Mouse (Mus musculus) heart, embryonic 12.5 days (tissue): ENCODE measurements around the gene Hsd3b2. TPM values are rescaled to one million over a fixed set of nuclear protein-coding genes. Genes with fewer than 3 reads are reported as not detected.
"Not testable (repeated sequence)": the region's sequence is repeated elsewhere in the genome, so short reads cannot be mapped to it uniquely, and the experiment has no call there.

Experiments used
- ATAC-seq: fragments of 200-750 bp; cut with Nextera tagmentation; 2 replicates; pipeline ENCODE4 v1.8.0; 2017; ENCODE audit warnings: moderate TSS enrichment, moderate library complexity; ENCODE audit not compliant: insufficient number of reproducible peaks, low FRiP score
- H3K27ac ChIP-seq: fragments of 300-500 bp; sonication (generic); 2 replicates; pipeline ENCODE4 v1.5.1; 2016; ENCODE audit warnings: mild to moderate bottlenecking, moderate library complexity; ENCODE audit not compliant: poor library complexity, severe bottlenecking
- H3K27me3 ChIP-seq: fragments of 300-500 bp; sonication (generic); replicated peaks from 2 replicates; pipeline ENCODE4 v1.6.1; 2016; ENCODE audit warnings: mild to moderate bottlenecking, moderate library complexity
- H3K36me3 ChIP-seq: fragments of 300-500 bp; sonication (generic); 2 replicates; pipeline ENCODE4 v1.6.1; 2016; ENCODE audit warnings: mild to moderate bottlenecking, moderate library complexity
- H3K4me1 ChIP-seq: fragments of 300-500 bp; sonication (generic); replicated peaks from 2 replicates; pipeline ENCODE4 v1.6.1; 2016; ENCODE audit warnings: mild to moderate bottlenecking
- H3K4me2 ChIP-seq: fragments of 300-500 bp; sonication (generic); 2 replicates; pipeline ENCODE4 v1.6.1; 2016; ENCODE audit warnings: mild to moderate bottlenecking, moderate library complexity
- H3K4me3 ChIP-seq: fragments of 300-500 bp; sonication (generic); 2 replicates; pipeline ENCODE4 v1.5.1; 2016; ENCODE audit warnings: mild to moderate bottlenecking
- H3K9ac ChIP-seq: fragments of 300-500 bp; sonication (generic); 2 replicates; pipeline ENCODE4 v1.6.1; 2016; ENCODE audit warnings: mild to moderate bottlenecking, moderate library complexity
- H3K9me3 ChIP-seq: fragments of 300-500 bp; sonication (generic); replicated peaks from 2 replicates; pipeline ENCODE4 v1.6.1; 2016; ENCODE audit warnings: mild to moderate bottlenecking, moderate library complexity
- WGBS: fragments of 180-500 bp; shearing (Covaris S2); methylation state at CpG from one replicate; pipeline ENCODE4 v1.1.7; 2016; 5-methylcytosine and 5-hydroxymethylcytosine counted together
- polyA plus RNA-seq: library from polyadenylated mRNA; unstranded; fragments of >200 nt; fragmentation: Nextera tagmentation; extraction: Ambion mirVana; gene quantifications from 2 replicates; pipeline ENCODE4 v1.2.1, GENCODE M21; 2016

Gene Hsd3b2
- 0.12 TPM in 1 of 2 replicates, not detected in the other for polyA plus RNA-seq

DNA sequence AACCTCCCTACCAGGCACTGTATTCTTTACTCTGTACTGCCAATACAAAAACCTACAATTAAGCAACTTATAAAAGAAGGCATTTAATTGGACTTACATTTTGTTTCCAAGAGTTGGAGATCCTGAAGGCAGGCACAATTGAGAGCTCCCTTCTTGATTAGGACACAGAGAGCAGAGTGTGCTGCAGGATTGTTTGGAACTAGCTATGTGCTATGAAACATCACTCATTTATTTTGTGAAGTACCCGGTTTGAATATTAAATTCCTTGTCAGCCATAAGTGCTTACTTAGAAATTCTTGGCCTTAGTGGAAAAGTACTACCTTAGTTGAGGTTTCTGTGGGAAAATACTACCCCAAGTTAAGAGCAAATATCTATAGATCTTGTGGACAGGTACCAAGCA is at the start of gene Hsd3b2:
TSS of gene Hsd3b2 (minus strand) at position 168 of the 400 bp plus-strand sequence.
- H3K27me3 ChIP-seq: no peaks in the 10 kb centered on the region
- ATAC-seq: no peak
- WGBS: 60% methylated on average over 1 of the region's 1 CpGs
- no peaks in the 10 kb centered on the region for H3K36me3 ChIP-seq
- H3K4me3 ChIP-seq: no peak within 1 kb of the TSS
- no peak within 1 kb of the TSS for H3K9ac ChIP-seq
- no peaks in the 10 kb centered on the region for H3K9me3 ChIP-seq
- no peak within 1 kb of the TSS for H3K4me2 ChIP-seq
- H3K27ac ChIP-seq: no peak within 1 kb of the TSS
- no peaks in the 10 kb centered on the region for H3K4me1 ChIP-seq

DNA sequence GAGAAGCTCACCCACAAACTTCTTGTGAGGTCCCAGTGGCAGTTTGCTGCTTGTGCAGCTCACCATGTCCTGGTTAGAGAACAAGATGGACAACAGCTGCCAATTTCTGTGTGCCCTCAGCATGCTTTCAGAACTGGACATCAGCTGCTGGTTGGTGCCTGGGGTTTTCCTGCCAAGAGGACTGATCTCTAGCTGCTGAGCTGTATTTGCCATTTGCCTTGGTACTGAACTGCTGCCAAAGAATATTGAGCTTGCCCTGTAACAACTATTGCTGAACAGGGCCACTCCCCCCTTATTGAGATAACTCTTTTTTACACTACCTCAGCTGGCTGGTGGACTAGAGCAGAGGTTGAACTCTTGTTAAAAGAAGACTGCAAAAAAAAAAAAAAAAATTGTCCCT is 39.8 kb upstream of the Hsd3b2 start:
- H3K9me3 ChIP-seq: no peaks in the 10 kb centered on the region
- H3K4me1 ChIP-seq: no peaks in the 10 kb centered on the region
- no peak for ATAC-seq
- H3K27me3 ChIP-seq: no peaks in the 10 kb centered on the region
- no peaks in the 10 kb centered on the region for H3K36me3 ChIP-seq
- H3K4me2 ChIP-seq: no peak overlapping the region
- no peak overlapping the region for H3K9ac ChIP-seq
- no peak overlapping the region for H3K4me3 ChIP-seq
- H3K27ac ChIP-seq: no peak overlapping the region

DNA sequence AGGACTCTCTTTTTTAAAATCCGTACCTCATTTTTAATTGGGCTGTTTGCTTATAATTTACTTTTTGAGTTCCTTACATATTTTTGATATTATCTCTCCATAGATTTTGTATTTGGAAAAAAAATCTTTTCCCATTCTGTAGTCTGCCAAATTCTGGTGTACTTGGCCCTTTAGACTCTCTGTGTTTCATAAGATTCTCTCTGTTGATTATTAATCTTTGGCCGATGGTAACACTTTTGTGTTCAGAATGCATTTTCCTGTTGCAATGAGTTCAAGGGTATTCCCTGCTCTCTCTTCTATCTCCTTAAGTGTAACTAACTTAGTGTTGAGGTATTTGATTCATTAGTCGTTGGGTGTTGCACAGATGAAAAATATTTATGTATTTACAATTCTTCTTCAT is 32.5 kb upstream of the Hsd3b2 start:
- H3K9ac ChIP-seq: no peak overlapping the region
- 77% methylated on average over 3 of the region's 3 CpGs for WGBS
- H3K36me3 ChIP-seq: no peaks in the 10 kb centered on the region
- no peaks in the 10 kb centered on the region for H3K27me3 ChIP-seq
- H3K4me2 ChIP-seq: no peak overlapping the region
- H3K4me1 ChIP-seq: no peaks in the 10 kb centered on the region
- no peak overlapping the region for H3K27ac ChIP-seq
- no peak for ATAC-seq
- no peak overlapping the region for H3K4me3 ChIP-seq
- H3K9me3 ChIP-seq: no peaks in the 10 kb centered on the region

DNA sequence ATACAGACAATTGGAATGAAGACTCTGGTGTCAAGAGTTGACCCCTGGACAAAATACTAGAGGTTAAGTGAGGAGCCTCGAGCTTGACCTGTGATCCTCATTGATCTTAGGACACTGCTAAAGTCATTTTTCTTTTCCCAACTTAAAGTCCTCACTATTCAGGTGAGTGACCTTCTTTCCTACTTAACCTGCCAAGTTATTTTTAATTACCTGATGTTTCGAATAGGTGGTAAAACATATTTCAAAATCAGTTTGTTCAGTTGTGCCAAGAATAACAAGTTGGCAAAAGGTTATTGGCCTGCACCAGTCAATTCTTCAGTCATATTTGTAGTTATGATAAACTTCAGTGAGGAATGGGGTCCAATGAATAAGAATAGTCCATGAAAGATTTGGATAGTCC is 27.8 kb upstream of the Hsd3b2 start:
- no peaks in the 10 kb centered on the region for H3K4me1 ChIP-seq
- H3K36me3 ChIP-seq: no peaks in the 10 kb centered on the region
- H3K9me3 ChIP-seq: no peaks in the 10 kb centered on the region; the same call in 1 of the 2 replicates
- WGBS: 73% methylated on average over 2 of the region's 2 CpGs
- H3K4me3 ChIP-seq: no peak overlapping the region
- H3K4me2 ChIP-seq: no peak overlapping the region
- no peaks in the 10 kb centered on the region for H3K27me3 ChIP-seq
- H3K9ac ChIP-seq: no peak overlapping the region
- no peak overlapping the region for H3K27ac ChIP-seq
- ATAC-seq: no peak

DNA sequence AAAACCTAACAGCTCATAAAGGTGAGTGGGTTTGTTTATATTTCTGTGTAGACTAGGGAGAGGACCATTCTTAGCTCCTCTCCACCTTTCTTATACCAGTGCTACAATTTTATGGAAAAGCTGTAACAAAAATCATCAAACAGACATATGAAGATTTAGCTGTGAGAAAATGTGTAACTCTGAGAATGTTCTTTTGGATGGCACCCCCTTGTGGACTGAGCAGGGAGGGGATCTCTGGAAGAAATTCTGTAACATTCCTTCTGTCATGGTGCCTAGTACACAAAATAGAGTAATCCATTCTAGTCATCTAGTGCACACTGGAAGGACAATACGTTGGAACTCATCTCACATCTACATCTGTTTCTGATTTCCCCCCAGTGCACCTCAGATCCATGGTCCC is 16.7 kb upstream of the Hsd3b2 start:
- not testable (repeated sequence) for H3K4me2 ChIP-seq, H3K4me1 ChIP-seq, H3K9me3 ChIP-seq, H3K4me3 ChIP-seq, ATAC-seq, H3K36me3 ChIP-seq, H3K27ac ChIP-seq, H3K9ac ChIP-seq, H3K27me3 ChIP-seq
- 42% methylated on average over 1 of the region's 1 CpGs for WGBS

DNA sequence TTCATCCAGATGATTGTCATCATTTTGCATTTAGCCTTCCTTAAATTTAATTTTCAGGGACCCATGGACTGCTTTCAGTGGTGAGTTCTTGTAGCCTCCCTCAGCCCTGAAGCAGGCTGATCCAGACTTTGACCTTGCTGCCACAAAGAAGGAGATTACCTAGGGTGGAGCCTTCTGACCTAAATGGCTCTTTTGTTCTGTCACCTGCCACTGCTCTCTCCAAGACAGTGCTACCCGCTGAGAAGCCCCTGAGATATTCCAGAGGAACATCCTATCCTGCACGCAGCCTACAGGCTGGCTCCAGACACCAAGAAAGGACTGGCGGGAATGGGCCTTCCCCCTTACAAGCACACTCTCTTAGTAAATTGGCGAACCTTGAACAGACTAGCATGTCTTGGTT is 10.0 kb upstream of the Hsd3b2 start:
- Histone ChIP-seq H3K27me3 (no peaks in the 10 kb centered on the region), H3K4me1 (no peaks in the 10 kb centered on the region)

DNA sequence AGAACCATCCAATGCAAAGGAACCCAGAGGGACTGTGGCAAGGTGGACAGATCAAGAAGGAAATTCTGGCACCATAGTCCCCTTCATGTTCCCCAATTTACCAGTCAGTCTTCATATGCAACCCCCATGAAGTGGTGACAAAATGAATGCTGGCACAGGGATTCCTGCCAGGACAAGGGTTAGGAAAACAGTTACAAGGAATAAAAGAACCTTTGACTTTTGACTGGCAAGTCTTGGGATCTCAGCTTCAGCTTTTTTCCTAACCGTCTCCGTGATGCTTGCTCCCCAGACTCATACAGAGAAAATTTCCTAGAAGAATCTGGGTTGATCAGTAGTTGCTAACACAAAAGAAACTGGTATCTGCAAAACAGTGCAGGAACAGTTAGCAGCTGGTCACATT is 9.4 kb upstream of the Hsd3b2 start:
- Histone ChIP-seq H3K9ac (no peak overlapping the region), H3K4me2 (no peak overlapping the region), H3K27me3 (no peaks in the 10 kb centered on the region), H3K4me3 (no peak overlapping the region), H3K27ac (no peak overlapping the region), H3K36me3 (no peaks in the 10 kb centered on the region), H3K9me3 (no peaks in the 10 kb centered on the region), H3K4me1 (no peaks in the 10 kb centered on the region)
- 79% methylated on average over 2 of the region's 2 CpGs for WGBS
- ATAC-seq: no peak

More for the DNA sequence above, 10.0 kb upstream of the Hsd3b2 start:
- no peak overlapping the region for H3K4me3 ChIP-seq
- ATAC-seq: no peak
- no peak overlapping the region for H3K27ac ChIP-seq
- WGBS: 67% methylated on average over 4 of the region's 4 CpGs
- H3K9me3 ChIP-seq: no peaks in the 10 kb centered on the region
- H3K9ac ChIP-seq: no peak overlapping the region
- no peaks in the 10 kb centered on the region for H3K36me3 ChIP-seq
- no peak overlapping the region for H3K4me2 ChIP-seq

DNA sequence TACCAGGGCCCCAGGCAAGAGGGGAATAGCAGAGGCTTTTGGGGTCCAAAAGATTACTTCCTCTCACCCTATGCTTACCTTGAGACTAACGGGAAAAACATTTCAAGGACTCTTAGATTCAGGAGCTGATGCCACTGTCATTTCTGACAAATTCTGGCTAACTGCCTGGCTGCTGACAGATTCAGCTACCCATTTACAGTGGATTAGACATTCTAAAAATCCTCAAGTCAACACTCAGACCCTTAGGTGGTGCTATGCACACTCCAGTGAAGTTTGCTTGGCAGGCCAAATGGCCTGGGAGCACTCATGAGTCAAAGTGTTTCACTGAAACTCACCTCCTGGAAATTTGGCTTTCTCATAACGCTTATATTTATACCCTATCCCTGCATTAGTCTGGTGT is 1.9 kb upstream of the Hsd3b2 start:
- no peaks in the 10 kb centered on the region for H3K36me3 ChIP-seq
- no peak for ATAC-seq
- H3K4me1 ChIP-seq: no peaks in the 10 kb centered on the region
- no peaks in the 10 kb centered on the region for H3K27me3 ChIP-seq
- no peak overlapping the region for H3K4me3 ChIP-seq
- no peak overlapping the region for H3K9ac ChIP-seq
- no peak overlapping the region for H3K27ac ChIP-seq
- H3K4me2 ChIP-seq: no peak overlapping the region
- WGBS: 74% methylated on average over 2 of the region's 2 CpGs
- H3K9me3 ChIP-seq: no peaks in the 10 kb centered on the region

DNA sequence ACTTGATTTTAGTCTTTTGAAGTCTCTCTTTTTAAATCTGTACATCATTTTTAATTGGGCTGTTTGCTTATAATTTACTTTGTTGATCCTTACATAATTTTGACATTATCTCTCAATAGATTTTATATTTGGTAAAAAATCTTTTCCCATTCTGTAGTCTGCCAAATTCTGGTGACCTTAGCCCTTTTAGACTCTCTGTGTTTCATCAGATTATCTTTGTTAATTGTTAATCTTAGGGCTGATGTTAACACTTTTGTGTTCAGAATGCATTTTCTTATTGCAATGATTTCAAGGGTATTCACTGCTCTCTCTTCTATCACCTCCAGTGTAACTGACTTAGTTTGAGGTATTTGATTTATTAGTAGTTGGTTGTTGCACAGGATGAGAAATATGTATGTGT is 3.6 kb downstream of the Hsd3b2 start:
- ATAC-seq: no peak
- H3K4me2 ChIP-seq: no peak overlapping the region
- H3K36me3 ChIP-seq: no peaks in the 10 kb centered on the region

DNA sequence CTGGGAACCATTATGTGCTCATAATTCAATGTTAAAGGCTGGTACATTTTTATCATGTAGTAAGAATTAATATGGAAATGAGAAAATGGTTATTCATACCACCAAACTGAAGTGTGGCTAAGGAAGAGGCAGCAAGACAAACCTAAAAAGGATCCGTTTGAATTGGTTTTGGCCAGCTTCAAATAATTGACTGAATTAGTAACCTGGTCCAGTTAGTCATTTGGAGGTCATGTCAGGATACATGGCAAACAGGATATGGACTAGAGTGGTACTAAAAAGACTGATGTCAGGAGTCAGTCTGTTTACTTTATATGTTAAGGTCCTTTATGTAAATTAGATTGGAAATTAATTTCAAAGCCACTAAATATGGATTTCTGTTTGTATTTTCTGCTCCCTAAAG is 41.9 kb downstream of the Hsd3b2 start:
- Histone ChIP-seq H3K27ac (no peak overlapping the region), H3K36me3 (no peaks in the 10 kb centered on the region), H3K4me3 (no peak overlapping the region), H3K9ac (no peak overlapping the region), H3K9me3 (no peaks in the 10 kb centered on the region), H3K27me3 (no peaks in the 10 kb centered on the region), H3K4me2 (no peak overlapping the region), H3K4me1 (no peaks in the 10 kb centered on the region)
- no peak for ATAC-seq
- 72% methylated on average over 1 of the region's 1 CpGs for WGBS

More for the DNA sequence above, 3.6 kb downstream of the Hsd3b2 start:
- no peak overlapping the region for H3K9ac ChIP-seq
- no peak overlapping the region for H3K27ac ChIP-seq
- H3K27me3 ChIP-seq: no peaks in the 10 kb centered on the region
- no peaks in the 10 kb centered on the region for H3K4me1 ChIP-seq
- H3K4me3 ChIP-seq: no peak overlapping the region
- no peaks in the 10 kb centered on the region for H3K9me3 ChIP-seq

DNA sequence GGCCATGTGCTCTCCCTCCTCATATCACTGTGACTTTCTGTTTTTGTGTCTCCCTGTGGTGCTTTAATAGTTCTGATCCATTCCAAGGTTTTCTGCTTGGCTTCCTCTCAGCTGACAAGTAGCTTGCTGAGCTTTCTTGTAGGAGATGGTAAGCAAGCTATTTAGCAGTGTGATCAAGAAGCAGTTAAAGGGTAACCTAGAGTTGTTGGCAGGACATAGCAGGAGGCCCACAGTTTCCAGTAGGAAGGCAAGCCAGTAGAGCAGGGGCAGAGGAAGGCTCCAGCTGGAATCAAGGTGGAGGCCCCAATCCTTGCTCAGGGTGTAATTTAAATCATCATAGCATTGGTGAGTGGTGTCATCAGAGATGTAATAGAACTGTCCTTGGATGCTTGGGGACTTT is 43.6 kb downstream of the Hsd3b2 start:
- no peaks in the 10 kb centered on the region for H3K36me3 ChIP-seq
- no peak overlapping the region for H3K9ac ChIP-seq
- H3K9me3 ChIP-seq: no peaks in the 10 kb centered on the region
- H3K4me1 ChIP-seq: no peaks in the 10 kb centered on the region
- no peak for ATAC-seq
- no peaks in the 10 kb centered on the region for H3K27me3 ChIP-seq
- H3K27ac ChIP-seq: no peak overlapping the region
- no peak overlapping the region for H3K4me2 ChIP-seq
- no peak overlapping the region for H3K4me3 ChIP-seq
